Mouse (Mus musculus): Measurements from ENCODE around the gene Wnt3a.

Gene Wnt3a

GRCm38 (mm10) chr11:59290702-59291303 is at the start of gene Wnt3a:
Gene Wnt3a, minus strand, starts transcription at chr11:59290752.
- in situ Hi-C loops (cut with MboI; ENCODE audit: unreplicated experiment in 2 of 2), result loop anchor here in 1 of 2 experiments (5.0 to 25.0 kb wide), 2 partner anchors 189 to 879 kb away; partner anchors contain the start of gene 1810065E05Rik

- in situ Hi-C loops (cut with MboI; ENCODE audit: unreplicated experiment in 2 of 2), result no loop called here
These were observed 48.2 kb upstream of the Wnt3a start for GRCm38 (mm10) chr11:59338736-59339120.

- in situ Hi-C loops (cut with MboI; ENCODE audit: unreplicated experiment in 2 of 2), result no loop called here
These were observed 47.6 kb upstream of the Wnt3a start for GRCm38 (mm10) chr11:59337955-59338735.

- in situ Hi-C loops (cut with MboI; ENCODE audit: unreplicated experiment in 2 of 2), result no loop called here
These were observed 45.8 kb upstream of the Wnt3a start for GRCm38 (mm10) chr11:59336381-59336780.

DNA sequence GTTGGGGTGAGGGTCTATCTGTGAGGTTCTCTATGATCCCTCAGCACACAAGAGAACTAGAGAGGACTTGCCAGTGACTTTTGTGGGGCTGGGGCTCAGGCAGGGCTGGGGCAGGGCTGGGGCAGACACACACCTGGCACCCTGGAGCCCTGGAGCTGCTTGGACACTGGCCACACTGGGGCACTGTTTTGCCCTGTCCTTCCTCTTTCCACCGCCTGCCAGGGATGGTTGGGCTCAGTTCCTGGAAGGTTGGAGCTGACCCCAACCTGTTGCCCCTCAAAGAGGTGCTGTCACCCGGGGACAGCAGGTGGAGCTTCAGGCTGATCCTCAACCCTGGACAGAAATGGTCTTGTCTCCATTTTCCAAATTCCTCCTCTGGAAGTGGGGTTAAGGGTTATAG is 45.4 kb upstream of the Wnt3a start:
- in situ Hi-C loops (cut with MboI; ENCODE audit: unreplicated experiment in 2 of 2), result no loop called here

DNA sequence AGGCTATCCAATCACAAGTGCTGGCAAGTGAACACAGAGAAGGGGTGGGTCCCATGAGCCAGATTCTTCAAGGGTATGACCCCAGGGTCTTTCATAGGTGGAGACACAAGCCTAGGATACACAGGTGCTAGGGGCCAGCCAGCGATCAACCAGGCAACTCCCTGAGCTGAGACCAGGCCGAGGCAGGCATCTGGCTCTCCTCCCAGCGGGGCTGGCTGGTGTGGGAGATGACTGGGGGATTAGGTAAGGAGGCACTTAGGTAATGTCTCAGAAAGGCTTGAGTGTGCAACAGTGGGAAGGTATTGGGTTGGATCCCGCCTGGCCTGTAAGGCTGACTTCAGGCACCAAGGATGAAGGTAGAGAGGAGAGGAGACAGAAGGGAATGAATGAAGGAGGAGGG is 44.6 kb upstream of the Wnt3a start:
- in situ Hi-C loops (cut with MboI; ENCODE audit: unreplicated experiment in 2 of 2), result no loop called here

DNA sequence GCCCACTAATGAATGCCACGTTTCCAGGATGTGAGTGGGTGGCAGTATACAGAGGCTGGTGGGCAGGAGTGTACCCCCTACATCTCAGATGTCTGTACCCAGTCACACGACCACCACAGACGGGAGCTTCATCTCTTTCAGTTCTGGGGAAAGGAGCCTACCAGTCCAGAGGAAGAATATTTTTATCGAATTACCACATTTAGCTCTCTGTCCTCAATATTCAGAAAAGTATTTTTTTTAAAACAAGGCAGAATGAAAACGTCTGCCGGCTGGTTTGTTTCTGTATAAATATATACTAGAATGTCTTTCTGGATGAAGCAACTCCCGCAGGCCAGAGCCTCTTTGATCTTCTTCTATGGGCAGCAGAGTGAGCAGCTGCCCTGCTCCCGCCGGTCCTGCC is 42.4 kb upstream of the Wnt3a start:
- in situ Hi-C loops (cut with MboI; ENCODE audit: unreplicated experiment in 2 of 2), result no loop called here

DNA sequence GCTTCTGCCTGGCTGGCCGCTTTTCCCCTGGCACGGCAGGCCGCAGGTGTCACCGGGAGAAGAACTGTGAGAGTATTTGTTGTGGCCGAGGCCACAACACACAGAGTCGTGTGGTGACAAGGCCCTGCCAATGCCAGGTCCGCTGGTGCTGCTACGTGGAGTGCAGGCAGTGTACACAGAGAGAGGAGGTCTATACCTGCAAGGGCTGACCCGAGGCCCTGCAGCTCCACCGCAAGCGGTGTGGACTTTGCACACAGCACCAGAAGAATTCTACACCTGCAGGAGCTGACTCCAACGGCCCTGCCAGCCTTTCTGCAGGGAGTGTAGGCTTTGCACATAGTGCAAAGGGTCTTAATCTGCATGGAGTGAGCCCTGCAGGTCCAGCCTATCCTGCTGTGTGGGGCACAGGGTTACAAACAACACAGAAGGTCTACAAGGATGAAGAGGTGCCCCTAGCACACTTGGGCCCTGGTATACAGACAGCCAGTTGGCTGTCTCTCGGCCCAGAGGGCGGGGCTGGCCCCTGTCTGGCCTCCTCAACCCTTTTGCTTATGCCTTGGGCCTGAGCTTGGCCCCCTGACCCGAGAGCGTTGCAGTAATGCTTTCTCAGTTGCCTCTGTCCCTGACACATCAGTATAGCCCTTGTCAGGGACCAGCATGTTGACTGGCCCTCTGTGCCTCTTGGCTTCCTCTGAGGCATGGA is 40.8 kb upstream of the Wnt3a start:
- in situ Hi-C loops (cut with MboI; ENCODE audit: unreplicated experiment in 2 of 2), result no loop called here

DNA sequence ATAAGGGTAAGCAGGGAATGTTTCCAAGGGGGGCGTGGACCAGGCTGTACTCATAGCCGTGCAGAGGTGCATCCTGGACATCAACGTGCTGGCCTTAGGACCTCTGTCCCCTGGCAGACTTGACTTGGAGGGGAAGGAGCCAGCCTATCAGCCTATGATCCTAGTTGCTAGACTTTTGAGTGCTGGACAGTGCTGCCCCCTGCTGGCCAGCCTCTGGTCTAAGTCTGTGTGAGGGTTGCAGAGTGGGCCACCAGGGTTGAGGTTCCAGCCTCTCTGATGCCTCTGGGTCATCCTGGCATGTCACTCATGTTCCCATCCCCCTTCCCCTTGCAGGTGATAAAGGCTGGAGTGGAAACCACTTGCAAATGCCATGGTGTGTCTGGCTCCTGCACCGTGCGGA is 40.0 kb upstream of the Wnt3a start:
- in situ Hi-C loops (cut with MboI; ENCODE audit: unreplicated experiment in 2 of 2), result no loop called here

- in situ Hi-C loops (cut with MboI; ENCODE audit: unreplicated experiment in 2 of 2), result no loop called here
These were observed 39.1 kb upstream of the Wnt3a start for GRCm38 (mm10) chr11:59329616-59330015.

- in situ Hi-C loops (cut with MboI; ENCODE audit: unreplicated experiment in 2 of 2), result no loop called here
These were observed 37.1 kb upstream of the Wnt3a start for GRCm38 (mm10) chr11:59327625-59328024.

DNA sequence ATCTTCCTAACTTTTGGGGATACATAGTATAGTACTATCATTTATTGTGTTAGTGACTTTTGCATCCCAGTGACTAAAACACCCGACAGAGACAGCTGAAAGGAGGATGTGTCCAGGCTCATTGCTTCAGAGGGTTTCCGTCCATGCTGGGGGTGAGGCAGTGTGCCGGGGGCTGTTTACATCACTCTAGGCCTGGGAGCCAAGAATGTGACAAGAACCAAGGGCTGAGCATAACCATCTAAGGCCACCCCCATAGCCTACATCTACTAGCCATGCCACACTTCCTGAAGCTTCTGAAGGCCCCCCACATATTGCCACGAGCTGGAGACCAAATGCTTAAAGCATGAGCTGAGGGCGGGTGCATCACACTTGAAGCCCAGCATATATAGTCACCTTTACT is 34.2 kb upstream of the Wnt3a start:
- in situ Hi-C loops (cut with MboI; ENCODE audit: unreplicated experiment in 2 of 2), result loop anchor here in 1 of 2 experiments (25.0 kb wide), 1 partner anchor 413 kb away; no protein-coding TSS in a partner anchor

DNA sequence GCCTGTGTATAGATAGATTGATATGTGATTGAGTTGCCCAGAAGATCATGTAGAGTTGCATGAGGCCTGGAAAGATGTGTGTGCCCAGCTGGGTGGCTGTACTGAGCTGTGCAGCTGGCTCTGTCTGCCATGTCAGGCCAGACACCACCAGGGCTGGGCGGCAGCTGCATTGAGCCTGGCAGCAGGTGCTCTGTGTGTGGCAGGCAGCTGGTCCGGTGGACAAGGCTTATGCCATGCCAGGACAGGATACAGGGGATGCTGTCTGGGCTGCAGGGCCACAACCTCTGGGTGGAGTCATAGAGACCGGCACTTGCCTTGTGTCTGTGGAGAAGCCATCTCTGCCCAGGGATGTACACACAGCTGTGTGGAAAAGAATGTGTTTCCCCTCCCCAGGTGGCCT is 32.4 kb upstream of the Wnt3a start:
- in situ Hi-C loops (cut with MboI; ENCODE audit: unreplicated experiment in 2 of 2), result loop anchor here in 1 of 2 experiments (25.0 kb wide), 1 partner anchor 414 kb away; no protein-coding TSS in a partner anchor

GRCm38 (mm10) chr11:59316517-59316916 is 26.0 kb upstream of the Wnt3a start:
- in situ Hi-C loops (cut with MboI; ENCODE audit: unreplicated experiment in 2 of 2), result loop anchor here (5.0 to 25.0 kb wide), 2 partner anchors 66 to 421 kb away; no protein-coding TSS in a partner anchor

- in situ Hi-C loops (cut with MboI; ENCODE audit: unreplicated experiment in 2 of 2), result loop anchor here (5.0 to 25.0 kb wide), 2 partner anchors 108 to 423 kb away; no protein-coding TSS in a partner anchor
These were observed 23.4 kb upstream of the Wnt3a start for GRCm38 (mm10) chr11:59313944-59314343.

DNA sequence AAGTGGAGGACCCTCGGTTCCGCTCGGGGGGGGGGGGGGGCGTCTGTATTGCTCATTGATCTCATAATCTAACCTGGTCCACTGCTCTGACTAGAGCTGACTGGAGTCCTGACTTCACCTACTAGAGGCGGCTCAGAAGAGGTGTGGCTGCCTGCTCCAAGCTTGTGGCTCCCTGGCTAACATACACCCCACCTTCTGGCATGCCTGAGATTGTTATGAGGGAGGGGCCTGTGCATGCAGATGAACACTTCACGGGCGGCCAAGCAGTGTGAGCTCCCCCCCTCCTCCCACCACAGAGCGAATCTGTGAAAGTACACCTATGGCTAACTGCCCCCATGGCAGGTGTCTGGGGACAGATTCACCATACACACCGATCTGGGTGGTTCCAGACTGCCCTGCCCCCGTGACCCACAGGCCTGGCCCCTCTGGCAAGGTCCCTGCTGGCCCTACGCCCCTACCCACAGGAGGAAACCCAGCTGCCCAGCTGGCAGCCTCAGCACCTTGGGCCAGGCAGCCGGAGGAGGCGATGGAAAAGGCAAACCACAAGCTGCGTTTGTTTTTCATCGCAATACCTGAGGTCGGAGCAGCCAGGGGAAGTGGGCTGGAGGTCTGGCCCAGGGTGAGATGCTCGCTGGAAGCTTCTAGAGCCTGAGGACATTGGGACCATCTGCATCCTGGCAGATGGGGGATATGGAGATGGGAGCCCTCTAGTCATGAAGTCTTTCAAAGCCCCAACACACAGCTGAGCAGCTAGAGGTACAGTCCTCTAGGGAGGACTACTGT is 22.7 kb upstream of the Wnt3a start:
- in situ Hi-C loops (cut with MboI; ENCODE audit: unreplicated experiment in 2 of 2), result loop anchor here (5.0 to 25.0 kb wide), 2 partner anchors 109 to 424 kb away; no protein-coding TSS in a partner anchor

GRCm38 (mm10) chr11:59312501-59312900 is 21.9 kb upstream of the Wnt3a start:
- in situ Hi-C loops (cut with MboI; ENCODE audit: unreplicated experiment in 2 of 2), result loop anchor here (5.0 to 25.0 kb wide), 2 partner anchors 110 to 425 kb away; no protein-coding TSS in a partner anchor

DNA sequence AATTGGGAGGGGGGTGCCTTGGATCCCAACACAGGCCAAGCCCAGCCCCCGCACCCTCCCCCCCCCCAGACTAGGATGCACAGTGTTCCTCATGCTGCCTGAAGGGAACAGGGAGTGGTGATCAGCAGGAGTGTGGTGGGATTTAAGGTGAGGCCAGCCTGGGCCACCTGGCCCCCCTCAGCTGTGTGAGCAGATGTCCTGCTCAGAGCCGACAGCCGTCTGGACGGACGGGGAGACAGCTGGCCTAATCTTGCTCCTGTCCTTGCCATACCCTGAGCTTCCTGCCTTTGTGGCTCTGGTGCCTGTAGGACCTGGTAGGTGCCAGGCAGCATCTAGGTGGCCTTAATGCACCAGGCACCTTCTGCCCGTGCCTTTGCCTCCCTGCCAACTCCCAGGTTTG is 21.5 kb upstream of the Wnt3a start:
- in situ Hi-C loops (cut with MboI; ENCODE audit: unreplicated experiment in 2 of 2), result loop anchor here (5.0 to 25.0 kb wide), 2 partner anchors 110 to 425 kb away; no protein-coding TSS in a partner anchor

- in situ Hi-C loops (cut with MboI; ENCODE audit: unreplicated experiment in 2 of 2), result loop anchor here (5.0 to 25.0 kb wide), 5 partner anchors 112 to 435 kb away; no protein-coding TSS in a partner anchor
These were observed 19.4 kb upstream of the Wnt3a start for GRCm38 (mm10) chr11:59309976-59310375.

Measured in v-Abl transformed pro-B cells (cell line).